Mouse (Mus musculus) forebrain, embryonic 15.5 days (tissue): ENCODE data around the gene Ass1. TPM values are rescaled to one million over a fixed set of nuclear protein-coding genes. Genes with fewer than 3 reads are reported as not detected.
A peak's percentile ranks its signal among the peaks of the same experiment; 100 is the strongest.

Source experiments
- ATAC-seq: fragments of 200-750 bp; cut with Nextera tagmentation; replicated peaks from 2 replicates; pipeline ENCODE4 v1.8.0; 2017; ENCODE audit warnings: mild to moderate bottlenecking, moderate TSS enrichment, moderate library complexity
- H3K27ac ChIP-seq: fragments of 300-500 bp; sonication (generic); replicated peaks from 2 replicates; pipeline ENCODE4 v1.5.1; 2015; ENCODE audit warnings: mild to moderate bottlenecking, inconsistent platforms
- H3K27me3 ChIP-seq: fragments of 300-500 bp; sonication (generic); 2 replicates; pipeline ENCODE4 v1.6.1; 2015; ENCODE audit warnings: inconsistent platforms
- H3K36me3 ChIP-seq: fragments of 300-500 bp; sonication (generic); 2 replicates; pipeline ENCODE4 v1.6.1; 2015; ENCODE audit warnings: mild to moderate bottlenecking, inconsistent platforms
- H3K4me1 ChIP-seq: fragments of 300-500 bp; sonication (generic); 2 replicates; pipeline ENCODE4 v1.6.1; 2015; ENCODE audit warnings: inconsistent platforms
- H3K4me2 ChIP-seq: fragments of 300-500 bp; sonication (generic); replicated peaks from 2 replicates; pipeline ENCODE4 v1.6.1; 2015; ENCODE audit warnings: mild to moderate bottlenecking, inconsistent platforms
- H3K4me3 ChIP-seq: fragments of 300-500 bp; sonication (generic); 2 replicates; pipeline ENCODE4 v1.5.1; 2015; ENCODE audit warnings: mild to moderate bottlenecking, inconsistent platforms
- H3K9ac ChIP-seq: fragments of 300-500 bp; sonication (generic); replicated peaks from 2 replicates; pipeline ENCODE4 v1.6.1; 2015; ENCODE audit warnings: mild to moderate bottlenecking, inconsistent platforms
- H3K9me3 ChIP-seq: fragments of 300-500 bp; sonication (generic); 2 replicates; pipeline ENCODE4 v1.6.1; 2016; ENCODE audit warnings: inconsistent platforms
- WGBS: fragments of 180-500 bp; shearing (Covaris S2); methylation state at CpG from one replicate; pipeline ENCODE4 v1.1.7; 2015; ENCODE audit warnings: mixed read lengths; 5-methylcytosine and 5-hydroxymethylcytosine counted together
- polyA plus RNA-seq: library from polyadenylated mRNA; unstranded; fragments of >200 nt; fragmentation: Nextera tagmentation; extraction: Ambion mirVana; gene quantifications from 2 replicates; pipeline ENCODE4 v1.2.1, GENCODE M21; 2015

The Ass1 gene
- polyA plus RNA-seq, 1 experiment from 2014 or later: 6.3 TPM

DNA sequence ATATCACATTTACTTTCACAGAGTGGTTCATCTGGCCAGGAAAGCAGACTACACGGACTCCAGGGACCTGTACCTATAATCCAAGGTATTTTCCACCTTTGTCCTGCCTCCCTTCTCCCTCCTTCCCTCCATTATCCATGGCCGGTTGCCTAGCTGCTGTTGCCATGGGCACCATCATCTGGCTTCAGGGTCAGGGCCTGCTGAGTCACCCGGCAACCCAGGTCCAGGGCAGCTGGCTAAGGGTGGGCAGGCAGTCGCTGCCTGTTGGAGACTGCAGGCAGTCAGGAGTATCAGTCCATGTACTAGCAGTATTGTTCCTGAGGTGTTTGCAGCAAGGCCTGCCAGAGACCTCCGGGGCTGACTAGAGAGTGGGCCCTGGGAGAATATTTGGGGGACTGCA is 4.7 kb downstream of the Ass1 start:
- 46% methylated on average over 5 of the region's 5 CpGs for WGBS
- Histone ChIP-seq H3K27me3 (peaks cover 18% of the 10 kb centered on the region; the same call in 1 of the 2 replicates), H3K27ac (no peak overlapping the region), H3K4me3 (no peak overlapping the region), H3K9ac (no peak overlapping the region), H3K9me3 (no peaks in the 10 kb centered on the region), H3K4me2 (no peak overlapping the region), H3K36me3 (no peaks in the 10 kb centered on the region), H3K4me1 (peaks cover 8% of the 10 kb centered on the region)
- ATAC-seq: no peak

DNA sequence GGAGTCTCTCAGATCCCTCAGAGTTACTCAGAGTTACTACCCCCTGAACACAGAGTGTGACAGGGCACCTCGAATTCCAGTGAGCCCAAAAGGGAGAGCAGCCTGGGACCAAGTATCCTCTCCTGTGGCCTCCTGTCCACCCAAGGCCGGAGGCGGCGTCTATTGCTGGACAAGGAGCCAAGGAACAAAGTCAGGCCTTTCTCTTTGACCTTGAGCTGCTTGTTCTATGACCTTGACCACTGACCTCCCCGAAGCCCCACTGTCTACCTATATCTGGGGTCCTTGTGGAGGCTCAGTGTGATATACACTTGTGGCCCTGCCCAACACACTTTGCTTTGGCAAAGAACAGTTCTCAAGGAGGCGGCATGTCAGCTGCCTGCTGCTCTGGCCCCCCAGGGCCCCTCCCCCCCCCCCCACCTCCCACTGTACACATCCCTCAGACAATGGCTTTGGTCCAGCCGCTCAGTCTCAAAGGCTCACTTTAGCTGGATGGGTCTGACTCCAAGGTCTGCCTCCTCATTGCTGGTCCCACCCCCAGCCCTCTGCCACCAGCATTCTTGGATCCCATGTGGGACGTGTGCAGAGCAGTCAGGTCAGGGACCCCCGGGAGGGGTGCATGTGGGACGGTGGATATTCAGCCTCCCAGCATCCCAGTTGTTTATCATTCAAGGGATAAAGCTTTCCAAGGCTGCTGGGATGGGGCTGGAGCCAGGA is 6.3 kb downstream of the Ass1 start:
- H3K36me3 ChIP-seq: no peaks in the 10 kb centered on the region
- WGBS: 69% methylated on average over 10 of the region's 10 CpGs
- H3K4me1 ChIP-seq: no peaks in the 10 kb centered on the region
- no peaks in the 10 kb centered on the region for H3K9me3 ChIP-seq
- H3K27me3 ChIP-seq: peaks cover 9% of the 10 kb centered on the region; the same call in 1 of the 2 replicates
- H3K9ac ChIP-seq: no peak overlapping the region
- no peak overlapping the region for H3K4me2 ChIP-seq
- H3K27ac ChIP-seq: no peak overlapping the region
- no peak overlapping the region for H3K4me3 ChIP-seq
- ATAC-seq: no peak

DNA sequence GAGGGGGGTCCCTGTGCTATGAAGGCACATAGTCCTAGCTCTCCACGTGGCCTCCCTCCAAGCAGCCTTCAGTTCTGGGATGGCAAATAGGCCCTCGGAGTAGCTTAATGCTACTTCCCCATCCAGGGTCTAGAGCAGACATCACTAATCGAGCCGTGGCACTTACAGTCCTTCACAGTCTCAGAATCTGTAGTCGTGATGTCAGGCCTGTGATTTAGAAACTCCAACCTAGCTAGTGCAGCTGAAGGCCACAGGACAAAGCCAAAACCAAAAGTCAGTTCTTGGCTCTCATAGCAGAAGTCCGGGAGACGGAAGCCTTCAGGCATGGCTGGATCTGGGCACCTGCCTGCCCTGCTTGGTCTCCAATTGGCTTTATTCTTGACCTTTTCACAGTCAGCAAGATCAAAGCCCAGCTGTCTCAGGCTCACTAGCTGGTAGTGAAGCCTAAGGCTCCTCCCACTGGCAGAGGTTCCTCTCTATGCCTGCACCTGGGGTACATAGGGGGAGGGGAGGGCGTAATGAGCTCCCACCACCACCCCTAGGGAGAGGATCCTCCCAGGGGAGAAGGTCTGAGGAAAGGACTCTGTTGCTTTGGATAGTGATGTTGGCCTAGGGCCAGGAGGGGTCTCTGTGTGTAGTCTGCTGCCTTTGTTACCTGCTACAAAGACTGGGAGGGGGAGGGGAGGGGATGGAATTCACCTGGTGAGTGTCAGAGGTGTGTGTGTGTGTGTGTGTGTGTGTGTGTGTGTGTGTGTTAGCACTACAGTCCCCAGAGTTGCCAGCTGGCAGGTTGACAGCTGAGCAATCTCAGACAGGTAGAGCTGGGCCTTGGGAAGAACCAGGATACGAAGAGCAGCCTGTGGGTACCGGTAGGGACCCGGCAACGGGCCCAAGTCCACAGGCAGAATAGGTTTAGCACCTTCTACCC is 7.5 kb downstream of the Ass1 start:
- no peak overlapping the region for H3K4me2 ChIP-seq
- H3K4me1 ChIP-seq: no peaks in the 10 kb centered on the region
- no peak overlapping the region for H3K4me3 ChIP-seq
- no peaks in the 10 kb centered on the region for H3K36me3 ChIP-seq
- H3K9ac ChIP-seq: no peak overlapping the region
- no peak for ATAC-seq
- peaks cover 14% of the 10 kb centered on the region; the same call in 1 of the 2 replicates for H3K27me3 ChIP-seq
- WGBS: 80% methylated on average over 12 of the region's 12 CpGs
- no peak overlapping the region for H3K27ac ChIP-seq
- no peaks in the 10 kb centered on the region for H3K9me3 ChIP-seq

DNA sequence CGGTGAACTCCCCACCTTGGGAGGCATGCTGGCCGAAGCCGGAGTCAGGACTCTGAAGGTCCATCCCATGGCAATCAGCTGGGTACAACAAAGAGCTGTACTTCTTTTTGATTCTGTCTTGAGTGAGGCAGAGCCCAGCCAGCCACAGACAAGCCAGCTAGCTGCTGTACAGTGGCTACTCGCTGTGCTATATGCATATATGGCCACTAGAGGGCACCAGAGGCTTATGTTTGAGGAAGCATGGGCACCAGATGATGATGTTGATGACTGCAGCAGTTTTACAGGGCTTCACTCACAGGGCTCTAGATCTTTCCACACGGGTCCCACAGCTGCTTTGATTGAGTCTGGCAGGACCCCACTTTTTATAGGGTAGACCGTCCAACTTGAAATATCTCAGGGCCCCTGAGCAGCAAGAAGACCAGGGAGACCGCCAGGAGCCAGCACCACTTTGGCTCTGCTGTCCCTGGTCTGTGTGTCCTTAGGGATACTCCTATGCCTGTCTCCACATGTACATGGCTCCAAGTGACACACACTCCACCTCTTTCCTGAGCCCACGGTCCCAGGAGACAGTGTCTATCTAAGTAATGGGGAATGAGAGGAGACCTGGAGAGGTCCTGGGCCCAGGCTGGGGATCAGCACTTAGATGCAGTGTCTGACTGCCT is 13.0 kb downstream of the Ass1 start:
- Histone ChIP-seq H3K27me3 (peaks cover 64% of the 10 kb centered on the region), H3K36me3 (no peaks in the 10 kb centered on the region), H3K4me2 (no peak overlapping the region), H3K9me3 (no peaks in the 10 kb centered on the region), H3K27ac (no peak overlapping the region), H3K9ac (no peak overlapping the region), H3K4me3 (no peak overlapping the region), H3K4me1 (no peaks in the 10 kb centered on the region)
- WGBS: 30% methylated on average over 8 of the region's 8 CpGs
- ATAC-seq: peak; percentile 91

DNA sequence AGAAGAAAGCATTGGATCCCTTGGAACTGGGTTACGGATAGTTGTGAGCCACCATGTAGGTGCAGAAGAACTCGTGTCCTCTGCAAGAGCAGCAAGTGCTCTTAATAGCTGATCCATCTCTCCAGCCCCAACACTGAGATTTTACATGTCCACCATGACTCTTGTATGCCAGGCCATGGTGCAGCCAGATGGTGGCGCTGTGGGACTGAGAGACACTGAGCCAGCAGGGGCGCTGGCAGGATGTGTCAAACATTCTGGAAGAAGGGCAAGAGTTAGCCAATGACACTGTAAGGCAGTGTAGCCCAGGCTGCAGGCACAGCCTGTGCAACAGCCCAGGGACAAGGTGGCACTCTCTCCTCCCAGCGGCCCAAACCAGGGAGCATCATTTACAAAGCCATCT is 14.2 kb downstream of the Ass1 start:
- H3K9ac ChIP-seq: no peak overlapping the region
- H3K36me3 ChIP-seq: no peaks in the 10 kb centered on the region
- no peak overlapping the region for H3K4me2 ChIP-seq
- no peaks in the 10 kb centered on the region for H3K9me3 ChIP-seq
- H3K4me1 ChIP-seq: peaks cover 4% of the 10 kb centered on the region
- 26% methylated on average over 5 of the region's 5 CpGs for WGBS
- ATAC-seq: 0 out of 2 replicates have a peak, but pooled peaks have one; percentile 20
- peaks cover 74% of the 10 kb centered on the region for H3K27me3 ChIP-seq
- no peak overlapping the region for H3K4me3 ChIP-seq
- no peak overlapping the region for H3K27ac ChIP-seq

DNA sequence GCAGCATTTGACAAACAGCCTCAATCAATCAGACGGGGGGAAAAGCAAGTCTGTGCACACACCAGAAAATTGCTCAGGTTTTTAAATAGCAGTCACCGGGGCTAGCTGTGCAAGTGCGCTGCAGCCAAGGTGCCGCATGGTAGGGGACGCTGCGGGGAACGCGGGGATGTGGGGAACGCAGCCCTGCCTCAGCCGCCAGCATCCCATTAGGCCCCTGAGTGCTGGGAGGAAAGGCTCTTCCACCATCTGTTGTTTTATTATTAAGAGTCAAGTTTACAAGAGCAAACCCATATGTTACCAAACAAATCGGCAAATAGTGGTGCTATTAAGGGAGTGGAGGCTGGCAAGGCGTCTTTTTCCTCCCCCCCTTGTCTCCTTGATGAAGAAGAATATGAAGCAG is 19.2 kb downstream of the Ass1 start:
- 20% methylated on average over 12 of the region's 12 CpGs for WGBS
- no peaks in the 10 kb centered on the region for H3K9me3 ChIP-seq
- no peak overlapping the region for H3K27ac ChIP-seq
- ATAC-seq: no peak
- peaks cover 83% of the 10 kb centered on the region for H3K27me3 ChIP-seq
- no peak overlapping the region for H3K9ac ChIP-seq
- H3K4me3 ChIP-seq: no peak overlapping the region
- H3K4me1 ChIP-seq: peaks cover 22% of the 10 kb centered on the region
- H3K4me2 ChIP-seq: no peak overlapping the region
- no peaks in the 10 kb centered on the region for H3K36me3 ChIP-seq

DNA sequence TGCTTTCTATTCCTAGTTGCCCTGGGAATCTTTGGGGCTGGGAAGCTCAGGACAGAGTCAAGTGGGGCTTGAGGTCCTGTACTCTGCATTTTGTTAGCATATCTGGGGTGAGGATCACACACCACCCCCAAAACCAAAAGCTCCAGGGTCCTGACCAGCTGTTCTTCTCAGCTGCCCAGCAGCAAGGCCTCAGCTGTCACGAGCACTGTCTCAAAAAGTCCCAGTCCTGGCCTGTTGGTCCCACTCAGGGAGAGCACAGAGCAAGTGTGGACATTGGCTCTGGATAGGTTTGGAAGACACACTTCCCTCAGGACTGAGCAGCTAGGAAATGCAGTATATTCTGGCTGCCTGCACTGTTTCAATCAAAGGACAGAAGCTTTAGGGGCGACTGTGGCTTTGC is 20.5 kb downstream of the Ass1 start:
- H3K27ac ChIP-seq: no peak overlapping the region
- 81% methylated on average over 2 of the region's 2 CpGs for WGBS
- peaks cover 80% of the 10 kb centered on the region for H3K27me3 ChIP-seq
- no peak overlapping the region for H3K9ac ChIP-seq
- peaks cover 35% of the 10 kb centered on the region for H3K4me1 ChIP-seq
- no peak for ATAC-seq
- H3K36me3 ChIP-seq: no peaks in the 10 kb centered on the region
- H3K9me3 ChIP-seq: no peaks in the 10 kb centered on the region
- no peak overlapping the region for H3K4me2 ChIP-seq
- H3K4me3 ChIP-seq: no peak overlapping the region

DNA sequence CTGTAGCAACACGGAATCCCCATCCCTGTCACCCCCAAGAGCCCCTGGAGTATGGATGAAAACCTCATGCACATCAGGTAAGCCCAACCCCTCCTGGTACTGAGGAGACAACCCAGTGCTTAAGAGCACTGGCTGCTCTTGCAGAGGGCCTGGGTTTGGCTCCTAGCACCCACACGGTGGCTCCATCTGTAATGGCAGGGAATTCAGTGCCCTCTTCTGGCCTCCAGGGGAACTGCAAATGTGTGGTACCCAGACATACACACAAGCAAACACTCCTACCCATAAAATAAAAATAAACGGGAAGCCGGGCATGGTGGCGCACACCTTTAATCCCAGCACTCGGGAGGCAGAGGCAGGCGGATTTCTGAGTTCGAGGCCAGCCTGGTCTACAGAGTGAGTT is 22.3 kb downstream of the Ass1 start:
- Histone ChIP-seq H3K4me3 (no peak overlapping the region), H3K9me3 (no peaks in the 10 kb centered on the region), H3K27ac (no peak overlapping the region), H3K4me2 (no peak overlapping the region), H3K9ac (no peak overlapping the region), H3K36me3 (no peaks in the 10 kb centered on the region), H3K27me3 (peaks cover 79% of the 10 kb centered on the region), H3K4me1 (peaks cover 49% of the 10 kb centered on the region)
- WGBS: 96% methylated on average over 8 of the region's 8 CpGs
- ATAC-seq: no peak

DNA sequence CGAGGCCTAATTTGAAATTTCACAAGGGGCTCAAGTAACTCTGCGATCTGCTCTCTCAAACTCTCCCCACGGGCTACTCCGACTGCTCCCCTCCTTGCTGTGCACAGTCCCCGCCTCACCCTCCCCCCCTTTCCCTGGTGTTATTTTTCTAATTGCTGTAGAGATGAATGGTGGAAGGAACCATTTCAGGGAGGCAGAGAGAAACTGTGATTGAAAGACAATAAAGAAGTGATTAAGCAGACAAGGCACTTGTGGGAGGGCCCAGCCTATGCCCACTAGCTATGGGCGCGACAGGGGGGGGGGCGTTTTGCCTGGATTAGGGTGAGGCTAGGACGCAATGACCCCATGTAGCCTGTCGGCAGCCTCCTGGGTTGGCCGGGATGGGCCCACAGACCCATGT is 23.2 kb downstream of the Ass1 start:
- Histone ChIP-seq H3K36me3 (no peaks in the 10 kb centered on the region), H3K4me1 (peaks cover 58% of the 10 kb centered on the region), H3K27ac (no peak overlapping the region), H3K9ac (no peak overlapping the region), H3K27me3 (peaks cover 78% of the 10 kb centered on the region), H3K4me3 (no peak overlapping the region), H3K9me3 (no peaks in the 10 kb centered on the region), H3K4me2 (no peak overlapping the region)
- WGBS: 15% methylated on average over 11 of the region's 11 CpGs
- ATAC-seq: no peak

DNA sequence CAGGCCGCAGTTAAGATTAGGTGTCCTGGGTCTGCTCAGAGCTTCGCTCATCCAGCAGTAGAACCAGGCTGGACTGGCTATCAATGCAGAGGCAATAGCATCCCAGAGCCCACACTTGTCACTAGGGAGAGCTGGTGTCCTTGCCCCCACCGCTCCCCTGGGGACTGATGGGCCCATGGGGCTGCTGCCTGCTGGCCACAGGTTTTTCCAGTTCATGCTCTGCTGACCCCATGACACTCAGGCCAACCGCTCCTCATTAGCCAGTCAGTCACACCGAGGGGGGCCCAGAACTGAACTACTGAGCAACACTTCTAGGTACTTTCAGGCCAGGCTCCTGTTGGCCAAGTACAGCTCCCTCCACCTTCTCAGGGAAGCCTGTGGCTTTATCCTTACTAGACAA is 24.3 kb downstream of the Ass1 start:
- H3K36me3 ChIP-seq: no peaks in the 10 kb centered on the region
- no peaks in the 10 kb centered on the region for H3K9me3 ChIP-seq
- no peak overlapping the region for H3K4me2 ChIP-seq
- peaks cover 64% of the 10 kb centered on the region for H3K4me1 ChIP-seq
- peaks cover 76% of the 10 kb centered on the region for H3K27me3 ChIP-seq
- WGBS: 47% methylated on average over 5 of the region's 5 CpGs
- ATAC-seq: no peak
- no peak overlapping the region for H3K9ac ChIP-seq
- H3K27ac ChIP-seq: no peak overlapping the region
- H3K4me3 ChIP-seq: no peak overlapping the region

DNA sequence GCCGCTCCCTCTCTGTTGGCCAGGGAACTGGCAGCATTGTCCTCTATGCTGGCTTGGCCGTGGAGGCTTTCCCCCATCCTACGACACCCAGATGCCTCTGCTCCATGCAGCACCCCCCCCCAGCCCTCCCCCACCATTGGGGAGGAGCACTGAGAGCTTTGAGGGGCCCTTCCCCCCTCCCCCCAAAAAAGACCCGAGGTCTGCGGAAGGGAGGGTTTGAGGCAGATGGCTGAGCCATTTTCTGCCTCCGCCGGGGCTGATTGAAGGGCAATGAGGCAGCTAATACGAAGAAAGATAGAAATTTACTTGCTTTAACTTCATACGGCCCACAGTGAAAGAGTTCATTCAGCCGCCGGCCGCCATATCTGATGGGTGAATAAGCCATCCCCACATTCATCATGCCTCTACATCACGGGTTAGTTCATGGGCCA is 25.1 kb downstream of the Ass1 start:
- Histone ChIP-seq H3K27me3 (peaks cover 69% of the 10 kb centered on the region), H3K4me1 (peaks cover 69% of the 10 kb centered on the region), H3K4me3 (no peak overlapping the region), H3K9ac (no peak overlapping the region), H3K36me3 (no peaks in the 10 kb centered on the region), H3K9me3 (no peaks in the 10 kb centered on the region), H3K27ac (no peak overlapping the region), H3K4me2 (no peak overlapping the region; the same call in 1 of the 2 replicates)
- 9% methylated on average over 13 of the region's 13 CpGs for WGBS
- ATAC-seq: no peak

DNA sequence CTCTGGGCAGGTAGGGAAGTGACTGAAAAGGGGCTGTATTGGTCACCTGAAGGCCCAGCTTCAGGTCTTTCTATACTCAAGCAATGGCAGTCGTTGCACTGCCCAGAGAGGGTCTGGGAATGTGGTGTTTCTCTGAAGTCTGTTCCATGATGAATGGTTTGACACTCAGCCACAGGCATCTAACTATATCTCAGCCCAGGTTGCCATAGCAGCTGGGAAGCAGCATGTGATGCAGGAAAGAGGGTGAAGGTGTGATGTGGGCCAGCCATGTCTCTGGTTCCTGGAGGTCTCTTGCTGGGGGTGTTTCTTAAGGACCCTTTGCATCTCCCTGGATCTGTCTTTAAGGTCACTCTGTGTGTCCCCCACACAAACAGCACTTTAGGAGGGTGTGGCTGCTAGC is 26.1 kb downstream of the Ass1 start:
- H3K4me1 ChIP-seq: peaks cover 80% of the 10 kb centered on the region
- no peak for ATAC-seq
- H3K27ac ChIP-seq: no peak overlapping the region
- H3K27me3 ChIP-seq: peaks cover 66% of the 10 kb centered on the region
- no peak overlapping the region for H3K4me3 ChIP-seq
- WGBS: 55% methylated on average over 1 of the region's 1 CpGs
- H3K36me3 ChIP-seq: no peaks in the 10 kb centered on the region
- no peak overlapping the region for H3K4me2 ChIP-seq
- no peaks in the 10 kb centered on the region for H3K9me3 ChIP-seq
- H3K9ac ChIP-seq: no peak overlapping the region
